Mouse (Mus musculus): ENCODE data around the gene Cabp7. TPM values are rescaled to one million over a fixed set of nuclear protein-coding genes. Genes with fewer than 3 reads are reported as not detected.
"Not testable (repeated sequence)": the region's sequence is repeated elsewhere in the genome, so short reads cannot be mapped to it uniquely, and the experiment has no call there.

The Cabp7 gene
- polyA plus RNA-seq, 1 experiment = 3.5 TPM

GRCm38 (mm10) chr11:4715596-4715995 is 31.0 kb downstream of the Cabp7 start:
- TF ChIP-seq POLR2A (IDR thresholded peaks at IDR 0.05; ENCODE audit: insufficient read depth, low read length) (no peak), EP300 (IDR thresholded peaks at IDR 0.05; ENCODE audit: insufficient read depth, low read depth, low read length) (no peak), CTCF (IDR thresholded peaks at IDR 0.05; ENCODE audit: low read depth, low read length) (no peak)
- H3K9me3 ChIP-seq (replicated peaks; ENCODE audit: control insufficient read depth, insufficient read depth, low read length, poor library complexity, severe bottlenecking) = no peaks in the 10 kb centered on the region
- no peak overlapping the region for H3K9ac ChIP-seq (ENCODE audit: low read depth, poor library complexity, severe bottlenecking)
- no peaks in the 10 kb centered on the region for H3K4me1 ChIP-seq (ENCODE audit: control insufficient read depth, insufficient read depth, low read length)
- no peak overlapping the region for H3K27ac ChIP-seq (ENCODE audit: insufficient read depth, low read length)
- H3K4me3 ChIP-seq (ENCODE audit: low read depth, low read length) = no peak overlapping the region
- H3K27me3 ChIP-seq (ENCODE audit: control insufficient read depth, insufficient read depth, low read length, poor library complexity, severe bottlenecking) = no peaks in the 10 kb centered on the region
- H3K36me3 ChIP-seq (ENCODE audit: control insufficient read depth, insufficient read depth, low read length, poor library complexity, severe bottlenecking) = no peaks in the 10 kb centered on the region

- no peak overlapping the region for H3K27ac ChIP-seq (ENCODE audit: insufficient read depth, low read length)
- H3K27me3 ChIP-seq (ENCODE audit: control insufficient read depth, insufficient read depth, low read length, poor library complexity, severe bottlenecking) = no peaks in the 10 kb centered on the region
- H3K9ac ChIP-seq (ENCODE audit: low read depth, poor library complexity, severe bottlenecking) = no peak overlapping the region
- no peaks in the 10 kb centered on the region for H3K36me3 ChIP-seq (ENCODE audit: control insufficient read depth, insufficient read depth, low read length, poor library complexity, severe bottlenecking)
- no peaks in the 10 kb centered on the region for H3K9me3 ChIP-seq (replicated peaks; ENCODE audit: control insufficient read depth, insufficient read depth, low read length, poor library complexity, severe bottlenecking)
- H3K4me3 ChIP-seq (ENCODE audit: low read depth, low read length) = no peak overlapping the region
- TF ChIP-seq CTCF (IDR thresholded peaks at IDR 0.05; ENCODE audit: low read depth, low read length) (no peak), EP300 (IDR thresholded peaks at IDR 0.05; ENCODE audit: insufficient read depth, low read depth, low read length) (no peak), POLR2A (IDR thresholded peaks at IDR 0.05; ENCODE audit: insufficient read depth, low read length) (no peak)
- H3K4me1 ChIP-seq (ENCODE audit: control insufficient read depth, insufficient read depth, low read length) = no peaks in the 10 kb centered on the region
Observed at GRCm38 (mm10) chr11:4714727-4715126, 31.9 kb downstream of the Cabp7 start.

DNA sequence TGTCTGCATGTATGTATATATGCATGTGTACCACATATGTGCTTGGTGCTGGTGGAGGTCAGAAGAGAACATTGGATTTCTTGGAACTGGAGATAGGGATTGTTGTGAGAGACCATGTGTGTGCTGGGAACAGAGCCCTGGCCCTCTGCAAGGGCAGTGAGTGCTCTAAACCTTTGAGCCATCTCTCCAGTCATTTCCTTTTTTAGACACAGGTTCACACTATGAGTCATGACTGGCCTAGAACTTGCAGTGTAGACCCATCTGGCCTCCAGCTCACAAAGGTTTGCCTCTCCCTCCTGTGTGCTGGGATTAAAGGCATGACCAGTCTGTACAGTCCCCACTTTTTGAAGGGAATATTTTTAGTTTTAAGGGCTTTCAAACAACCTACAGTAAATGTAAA is 33.8 kb downstream of the Cabp7 start:
- Histone ChIP-seq H3K4me1 (ENCODE audit: control insufficient read depth, insufficient read depth, low read length) (no peaks in the 10 kb centered on the region), H3K4me3 (ENCODE audit: low read depth, low read length) (no peak overlapping the region), H3K27me3 (ENCODE audit: control insufficient read depth, insufficient read depth, low read length, poor library complexity, severe bottlenecking) (no peaks in the 10 kb centered on the region), H3K27ac (ENCODE audit: insufficient read depth, low read length) (no peak overlapping the region), H3K9ac (ENCODE audit: low read depth, poor library complexity, severe bottlenecking) (no peak overlapping the region), H3K36me3 (ENCODE audit: control insufficient read depth, insufficient read depth, low read length, poor library complexity, severe bottlenecking) (no peaks in the 10 kb centered on the region), H3K9me3 (replicated peaks; ENCODE audit: control insufficient read depth, insufficient read depth, low read length, poor library complexity, severe bottlenecking) (no peaks in the 10 kb centered on the region)
- no peak for TF ChIP-seq POLR2A (IDR thresholded peaks at IDR 0.05; ENCODE audit: insufficient read depth, low read length)
- no peak for TF ChIP-seq EP300 (IDR thresholded peaks at IDR 0.05; ENCODE audit: insufficient read depth, low read depth, low read length)
- TF ChIP-seq CTCF (IDR thresholded peaks at IDR 0.05; ENCODE audit: low read depth, low read length) = no peak

DNA sequence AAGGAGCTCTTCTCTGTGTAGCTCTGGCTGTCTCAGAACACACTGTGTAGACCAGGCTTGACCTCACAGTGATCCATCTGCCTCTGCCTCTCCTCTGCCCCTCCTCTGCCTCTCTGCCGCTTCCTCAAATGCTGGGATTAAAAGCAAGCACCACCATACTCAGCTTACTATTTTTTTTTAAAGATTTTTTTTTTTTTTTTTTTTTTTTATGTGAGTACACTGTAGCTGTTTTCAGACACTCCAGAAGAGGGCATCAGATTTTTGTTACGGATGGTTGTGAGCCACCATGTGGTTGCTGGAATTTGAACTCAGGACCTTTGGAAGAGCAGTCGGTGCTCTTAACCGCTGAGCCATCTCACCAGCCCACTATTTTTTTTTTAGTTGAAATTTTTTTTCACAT is 36.4 kb downstream of the Cabp7 start:
- H3K27me3 ChIP-seq (ENCODE audit: control insufficient read depth, insufficient read depth, low read length, poor library complexity, severe bottlenecking); H3K4me3 ChIP-seq (ENCODE audit: low read depth, low read length); H3K27ac ChIP-seq (ENCODE audit: insufficient read depth, low read length); H3K9ac ChIP-seq (ENCODE audit: low read depth, poor library complexity, severe bottlenecking); H3K4me1 ChIP-seq (ENCODE audit: control insufficient read depth, insufficient read depth, low read length); H3K36me3 ChIP-seq (ENCODE audit: control insufficient read depth, insufficient read depth, low read length, poor library complexity, severe bottlenecking); H3K9me3 ChIP-seq (replicated peaks; ENCODE audit: control insufficient read depth, insufficient read depth, low read length, poor library complexity, severe bottlenecking): not testable (repeated sequence)

DNA sequence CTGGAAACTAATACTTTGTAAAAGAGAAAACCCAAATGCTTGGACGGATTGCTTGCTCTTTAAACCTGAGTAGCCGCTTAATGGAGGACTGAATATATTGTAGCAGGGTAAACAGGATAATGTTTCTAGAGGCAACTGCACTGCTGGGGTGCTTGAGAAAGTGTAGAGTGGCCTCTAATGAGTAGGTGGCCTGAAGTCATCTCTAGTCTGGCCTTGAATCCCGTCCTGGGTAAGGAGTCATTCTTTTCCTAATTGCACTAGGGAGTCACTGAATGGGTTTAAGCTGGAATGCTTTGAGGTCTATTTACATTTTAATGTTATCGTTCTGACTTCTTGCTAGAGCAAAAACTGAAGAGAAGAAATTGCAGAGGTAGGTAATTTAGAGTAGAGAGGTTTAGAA is 41.4 kb downstream of the Cabp7 start:
- Histone ChIP-seq H3K9me3 (replicated peaks; ENCODE audit: control insufficient read depth, insufficient read depth, low read length, poor library complexity, severe bottlenecking) (no peaks in the 10 kb centered on the region), H3K36me3 (ENCODE audit: control insufficient read depth, insufficient read depth, low read length, poor library complexity, severe bottlenecking) (peaks cover 17% of the 10 kb centered on the region), H3K27ac (ENCODE audit: insufficient read depth, low read length) (peak overlapping the region; percentile 84), H3K27me3 (ENCODE audit: control insufficient read depth, insufficient read depth, low read length, poor library complexity, severe bottlenecking) (no peaks in the 10 kb centered on the region), H3K4me3 (ENCODE audit: low read depth, low read length) (peak overlapping the region; percentile 92), H3K4me1 (ENCODE audit: control insufficient read depth, insufficient read depth, low read length) (no peaks in the 10 kb centered on the region), H3K9ac (ENCODE audit: low read depth, poor library complexity, severe bottlenecking) (peak overlapping the region; percentile 72)
- TF ChIP-seq POLR2A (IDR thresholded peaks at IDR 0.05; ENCODE audit: insufficient read depth, low read length) (no peak), EP300 (IDR thresholded peaks at IDR 0.05; ENCODE audit: insufficient read depth, low read depth, low read length) (no peak), CTCF (IDR thresholded peaks at IDR 0.05; ENCODE audit: low read depth, low read length) (no peak)

- TF ChIP-seq EP300 (IDR thresholded peaks at IDR 0.05; ENCODE audit: insufficient read depth, low read depth, low read length) (no peak), CTCF (IDR thresholded peaks at IDR 0.05; ENCODE audit: low read depth, low read length) (no peak), POLR2A (IDR thresholded peaks at IDR 0.05; ENCODE audit: insufficient read depth, low read length) (peak; percentile 95)
- peak within 1 kb of the TSS; percentile 92 for H3K4me3 ChIP-seq (ENCODE audit: low read depth, low read length)
- H3K9ac ChIP-seq (ENCODE audit: low read depth, poor library complexity, severe bottlenecking) = peak within 1 kb of the TSS; percentile 72
- H3K9me3 ChIP-seq (replicated peaks; ENCODE audit: control insufficient read depth, insufficient read depth, low read length, poor library complexity, severe bottlenecking) = no peaks in the 10 kb centered on the region
- no peaks in the 10 kb centered on the region for H3K27me3 ChIP-seq (ENCODE audit: control insufficient read depth, insufficient read depth, low read length, poor library complexity, severe bottlenecking)
- H3K27ac ChIP-seq (ENCODE audit: insufficient read depth, low read length) = peak within 1 kb of the TSS; percentile 84
- H3K4me1 ChIP-seq (ENCODE audit: control insufficient read depth, insufficient read depth, low read length) = no peaks in the 10 kb centered on the region
- peaks cover 17% of the 10 kb centered on the region for H3K36me3 ChIP-seq (ENCODE audit: control insufficient read depth, insufficient read depth, low read length, poor library complexity, severe bottlenecking)
Observed at GRCm38 (mm10) chr11:4704072-4704964, 42.3 kb downstream of the Cabp7 start, which contains the start of the genes Uqcr10 and Zmat5. Uqcr10 (minus strand) TSS chr11:4704342. Zmat5 (plus strand) TSS chr11:4704678.

Data from ES-Bruce4 (cell line).